7 mouse cellular contexts compared by ENCODE assay signal in genomic region chr4:88561791-88562190, GRCm38 (mm10).
"Had no signal": no experiment of that assay in that cellular context is flagged by ENCODE, and none has a peak within 500 bp of the region (broad histone marks: within the 10 kb centered on the region; RNA-seq: fewer than 3 reads in every experiment).

No protein-coding gene starts in this region.

- ATAC-seq: liver, postnatal 0 days; midbrain, embryonic 15.5 days had no signal

- DNase-seq: kidney, postnatal 25 days; layer of hippocampus, adult 9-11 months; layer of hippocampus, postnatal 36 days; liver, embryonic 13.5 days; liver, postnatal 0 days; lung, postnatal 14 days had no signal
